31 mouse cellular contexts compared by ENCODE assay signal in the genomic region with DNA sequence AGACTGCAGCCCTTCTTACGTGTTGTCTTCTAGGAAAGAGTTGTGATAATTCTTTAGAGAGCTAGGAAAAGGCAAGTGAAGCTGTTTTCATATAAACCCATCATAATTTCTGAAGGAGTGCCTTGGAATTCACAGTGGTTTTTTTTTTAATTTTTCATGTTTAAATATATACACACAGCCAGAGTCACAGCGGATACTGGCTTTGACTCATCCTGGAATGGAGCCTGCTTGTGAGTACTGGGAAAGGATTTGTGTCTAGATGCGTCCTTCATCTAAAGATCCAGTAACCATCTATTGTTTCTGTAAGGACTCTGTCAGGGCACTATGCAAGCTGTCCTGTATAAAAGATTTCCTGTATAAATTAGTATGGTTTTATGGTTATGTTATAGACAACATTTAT. TPM values are rescaled to one million over a fixed set of nuclear protein-coding genes. Genes with fewer than 3 reads are reported as not detected.
DNase-seq lines count a peak whose midpoint lies in the region; ATAC-seq and TF ChIP-seq lines count a peak whose summit lies in the region.
"Had no signal": no experiment of that assay in that cellular context is flagged by ENCODE, and none has a peak within 500 bp of the region (broad histone marks: within the 10 kb centered on the region; RNA-seq: fewer than 3 reads in every experiment).

No protein-coding gene starts in this region.

- H3K4me3 ChIP-seq in embryonic fibroblast, embryonic 13.5 days (ENCODE audit: insufficient read depth, low read length): no peak overlapping the region
- no peak overlapping the region for H3K4me3 ChIP-seq in midbrain, postnatal 0 days (ENCODE audit: low read depth, low read length)
- H3K4me3 ChIP-seq: embryonic facial prominence, embryonic 12.5 days; embryonic facial prominence, embryonic 15.5 days; erythroblast, embryonic 14.5 days; forebrain, embryonic 12.5 days; forebrain, embryonic 15.5 days; gastrocnemius, adult 2 months; hindbrain, embryonic 12.5 days; hindbrain, embryonic 15.5 days had no signal

- H3K27me3 ChIP-seq in midbrain, postnatal 0 days (ENCODE audit: insufficient read depth, low read length): no peaks in the 10 kb centered on the region
- H3K27me3 ChIP-seq: embryonic facial prominence, embryonic 12.5 days; embryonic facial prominence, embryonic 15.5 days; forebrain, embryonic 12.5 days; forebrain, embryonic 15.5 days; hindbrain, embryonic 12.5 days; hindbrain, embryonic 15.5 days had no signal

- no peaks in the 10 kb centered on the region for H3K9me3 ChIP-seq in midbrain, postnatal 0 days (ENCODE audit: low read length)
- H3K9me3 ChIP-seq: embryonic facial prominence, embryonic 12.5 days; embryonic facial prominence, embryonic 15.5 days; forebrain, embryonic 12.5 days; forebrain, embryonic 15.5 days; hindbrain, embryonic 12.5 days; hindbrain, embryonic 15.5 days had no signal

- no peak overlapping the region for H3K4me2 ChIP-seq in midbrain, postnatal 0 days (ENCODE audit: low read depth, low read length, poor library complexity, severe bottlenecking)
- H3K4me2 ChIP-seq: embryonic facial prominence, embryonic 12.5 days; embryonic facial prominence, embryonic 15.5 days; forebrain, embryonic 12.5 days; forebrain, embryonic 15.5 days; heart, embryonic 11.5 days; hindbrain, embryonic 12.5 days; hindbrain, embryonic 15.5 days had no signal

- ATAC-seq in frontal cortex, adult (ENCODE audit: low TSS enrichment): peak; percentile 97
- no peak for ATAC-seq in midbrain, postnatal 0 days (ENCODE audit: low FRiP score)
- ATAC-seq: activated CD4-positive, CD25-positive, alpha-beta regulatory T cell, adult 4 months; CD4-positive, CD25-positive, alpha-beta regulatory T cell, adult 4 months; forebrain, embryonic 15.5 days had no signal

- no peak for TF ChIP-seq CTCF in embryonic fibroblast, embryonic 13.5 days (IDR thresholded peaks at IDR 0.05; ENCODE audit: borderline replicate concordance, insufficient read depth, low read length)
- TF ChIP-seq CTCF in midbrain, postnatal 0 days (IDR thresholded peaks at IDR 0.05): no peak

- no peak overlapping the region for H3K9ac ChIP-seq in midbrain, postnatal 0 days (replicated peaks; ENCODE audit: low read length, poor library complexity, severe bottlenecking)
- H3K9ac ChIP-seq: embryonic facial prominence, embryonic 12.5 days; embryonic facial prominence, embryonic 15.5 days; forebrain, embryonic 12.5 days; forebrain, embryonic 15.5 days; hindbrain, embryonic 12.5 days; hindbrain, embryonic 15.5 days had no signal

- no peak for DNase-seq in frontal cortex, postnatal 25 days (ENCODE audit: low spot score in 2 of 2)
- peak; percentile 4 for DNase-seq in right cerebral cortex, adult 18-20 months
- no peak for DNase-seq in right cerebral cortex, postnatal 10 days (ENCODE audit: low spot score in 2 of 2)
- no peak for DNase-seq in embryo, embryonic 10 days (ENCODE audit: low spot score)
- DNase-seq in midbrain, postnatal 0 days (ENCODE audit: low spot score): no peak
- DNase-seq: adrenal gland, adult 8-10 months; adrenal gland, postnatal 25 days; cerebellum, adult 18-20 months; cerebellum, adult 9-10 months; cerebellum, postnatal 14 days; gastrocnemius, adult 2 months; gastrocnemius, postnatal 14 days; heart, adult 11 months had no signal

- 81% methylated on average over 3 of the region's 3 CpGs for WGBS in midbrain, postnatal 0 days

- peak overlapping the region; percentile 75 for H3K27ac ChIP-seq in embryonic fibroblast, embryonic 13.5 days (ENCODE audit: insufficient read depth, low read length)
- no peak overlapping the region for H3K27ac ChIP-seq in midbrain, postnatal 0 days (ENCODE audit: low read depth, low read length)
- H3K27ac ChIP-seq: embryonic facial prominence, embryonic 12.5 days; embryonic facial prominence, embryonic 15.5 days; forebrain, embryonic 12.5 days; forebrain, embryonic 15.5 days; gastrocnemius, adult 2 months; hindbrain, embryonic 12.5 days; hindbrain, embryonic 15.5 days had no signal

- no peaks in the 10 kb centered on the region for H3K36me3 ChIP-seq in midbrain, postnatal 0 days (ENCODE audit: insufficient read depth, low read length)
- H3K36me3 ChIP-seq: embryonic facial prominence, embryonic 12.5 days; embryonic facial prominence, embryonic 15.5 days; forebrain, embryonic 12.5 days; forebrain, embryonic 15.5 days; hindbrain, embryonic 12.5 days; hindbrain, embryonic 15.5 days had no signal

- 0 out of 2 replicates have a peak, but pooled peaks cover 2% of the 10 kb centered on the region for H3K4me1 ChIP-seq in embryonic fibroblast, embryonic 13.5 days (ENCODE audit: control insufficient read depth, insufficient read depth, low read length)
- no peaks in the 10 kb centered on the region for H3K4me1 ChIP-seq in midbrain, postnatal 0 days (ENCODE audit: insufficient read depth, low read length)
- H3K4me1 ChIP-seq: embryonic facial prominence, embryonic 12.5 days; embryonic facial prominence, embryonic 15.5 days; forebrain, embryonic 12.5 days; forebrain, embryonic 15.5 days; hindbrain, embryonic 12.5 days; hindbrain, embryonic 15.5 days had no signal

- TF ChIP-seq POLR2A in embryonic fibroblast, embryonic 13.5 days (IDR thresholded peaks at IDR 0.05; ENCODE audit: low read depth, low read length): no peak

RNA-seq across cellular contexts. Expression of a gene that starts 52.1 kb away (rescaled TPM):
- polyA plus RNA-seq in embryonic fibroblast, embryonic 13.5 days (2011; ENCODE audit: insufficient read length, low read depth, missing spikeins): 0.32 TPM in 1 of 2 replicates, not detected in the other
- not detected in 2 replicates for total RNA-seq in midbrain, postnatal 0 days (2014; rRNA removed)
- polyA plus RNA-seq in midbrain, postnatal 0 days (2015; fragmentation: Nextera tagmentation; extraction: Ambion mirVana): 0.11 and 0.17 TPM in 2 replicates
- total RNA-seq: adrenal gland, postnatal 25 days; gastrocnemius, adult 2 months; gastrocnemius, postnatal 4 days; heart, adult 8-10 months; MEL had no signal
- polyA plus RNA-seq: C2C12; embryonic facial prominence, embryonic 12.5 days; erythroblast, embryonic 14.5 days; forebrain, embryonic 12.5 days; forebrain, embryonic 15.5 days; heart, embryonic 11.5 days; heart, embryonic 14.5 days; heart, postnatal 0 days; hindbrain, embryonic 12.5 days; hindbrain, embryonic 15.5 days had no signal

RNA-seq across cellular contexts. Expression of a gene that starts 58.0 kb away (rescaled TPM):
- polyA plus RNA-seq in embryonic fibroblast, embryonic 13.5 days (2011; ENCODE audit: insufficient read length, low read depth, missing spikeins): 7.5 and 8.9 TPM in 2 replicates
- 40.5 and 41.5 TPM in 2 replicates for total RNA-seq in midbrain, postnatal 0 days (2014; rRNA removed)
- 12.9 and 13.3 TPM in 2 replicates for polyA plus RNA-seq in midbrain, postnatal 0 days (2015; fragmentation: Nextera tagmentation; extraction: Ambion mirVana)
- total RNA-seq: MEL had no signal
